Mouse (Mus musculus) frontal cortex, postnatal 36 days (tissue): ENCODE measurements at regions not wholly inside any gene's neighbourhood (a gene's known extent, or its start where the extent isn't known, plus 50 kb on each side); places are given as distances from the start of the nearest gene placed in this dataset.

ENCODE experiments used
- DNase-seq, 2 experiments: peaks; one replicate each; pipeline ENCODE4 v3.0.0; 2022; ENCODE audit warnings: low spot score in 2 of 2

DNA sequence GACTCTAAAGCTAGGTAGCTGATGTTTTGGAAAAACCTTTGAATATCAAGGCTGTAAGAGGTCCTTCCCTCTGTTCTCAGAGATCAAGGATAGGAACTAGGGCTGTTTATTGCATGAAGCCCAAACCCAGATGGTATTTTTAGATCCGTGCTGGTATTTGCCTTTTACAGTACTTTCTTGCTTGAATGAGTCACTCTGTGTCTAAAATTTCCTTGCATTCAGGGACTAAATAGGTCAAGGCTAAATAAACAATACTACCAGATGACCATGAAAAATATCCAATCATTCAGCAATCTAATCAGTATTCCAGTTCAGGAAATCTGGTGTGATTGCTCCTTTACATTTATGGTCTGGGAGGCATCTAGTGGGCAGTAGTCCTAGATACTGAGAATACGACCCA is 243.6 kb downstream of the Btg1 start:
- DNase-seq: no peak

DNA sequence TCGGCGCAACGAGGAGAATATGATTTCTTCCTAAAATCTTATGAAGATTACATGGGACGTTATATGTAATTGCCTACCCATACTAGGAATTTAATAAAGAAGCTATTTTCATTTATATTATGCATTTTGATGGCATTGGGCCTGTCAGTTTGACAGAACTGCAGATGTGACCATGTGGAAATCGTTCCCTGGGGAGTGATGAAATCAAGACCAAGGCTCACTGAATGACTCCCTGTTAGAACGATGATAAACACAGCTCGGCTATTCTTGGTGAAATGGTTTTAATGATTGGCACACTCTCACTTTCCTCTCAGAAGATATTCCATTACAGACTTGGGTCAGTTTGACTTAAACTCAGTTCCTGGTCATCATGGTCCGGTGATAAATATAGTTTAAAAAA is 246.4 kb downstream of the Btg1 start:
- DNase-seq: no peak

DNA sequence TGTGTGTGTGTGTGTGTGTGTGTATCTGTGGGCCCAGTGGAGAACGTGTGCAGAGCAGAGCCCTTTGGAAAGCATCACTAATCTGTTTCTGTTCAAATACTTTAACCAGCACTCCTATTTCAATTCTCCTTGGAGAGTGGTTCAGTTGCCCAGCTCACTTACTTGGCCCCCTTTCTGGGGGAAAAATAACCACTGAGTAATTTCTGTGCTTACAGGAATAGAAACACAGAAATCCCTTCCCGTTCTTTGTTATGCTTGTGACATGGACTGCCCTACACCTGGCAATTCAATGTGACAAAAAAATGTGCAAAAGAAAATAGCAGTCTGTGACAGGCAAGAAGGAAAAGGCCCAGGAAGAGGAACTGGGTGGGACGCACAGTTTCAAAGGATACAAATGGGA is 249.7 kb downstream of the Btg1 start:
- DNase-seq: no peak

DNA sequence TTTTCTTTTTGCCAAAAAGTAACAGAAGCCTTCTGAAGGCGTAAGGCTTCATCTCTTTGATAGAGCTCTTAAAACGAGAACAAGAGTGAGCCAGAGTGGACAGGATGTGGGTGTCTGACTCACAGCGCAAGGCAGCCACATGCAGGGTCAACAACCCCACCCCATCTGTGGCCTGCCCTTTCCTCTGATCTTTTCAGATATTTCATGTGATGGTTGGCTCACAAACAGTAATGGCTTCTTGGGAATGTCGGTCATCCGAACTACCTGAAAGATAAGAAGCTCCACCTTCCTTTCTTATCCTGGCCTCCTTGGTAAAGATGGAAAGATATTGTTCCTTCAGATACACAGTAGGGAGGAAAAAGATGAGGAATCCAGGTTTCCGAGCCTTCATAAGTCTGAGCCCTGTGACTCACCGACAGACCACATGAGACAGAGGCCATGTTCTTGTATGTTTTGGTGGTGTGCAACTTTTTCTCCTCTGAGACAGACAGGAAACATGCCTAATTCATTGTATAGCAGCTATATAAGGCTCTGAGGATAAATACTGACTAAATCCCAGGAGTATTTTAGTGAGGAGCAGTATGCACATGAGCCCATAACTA is 254.9 kb downstream of the Btg1 start:
- no peak for DNase-seq

DNA sequence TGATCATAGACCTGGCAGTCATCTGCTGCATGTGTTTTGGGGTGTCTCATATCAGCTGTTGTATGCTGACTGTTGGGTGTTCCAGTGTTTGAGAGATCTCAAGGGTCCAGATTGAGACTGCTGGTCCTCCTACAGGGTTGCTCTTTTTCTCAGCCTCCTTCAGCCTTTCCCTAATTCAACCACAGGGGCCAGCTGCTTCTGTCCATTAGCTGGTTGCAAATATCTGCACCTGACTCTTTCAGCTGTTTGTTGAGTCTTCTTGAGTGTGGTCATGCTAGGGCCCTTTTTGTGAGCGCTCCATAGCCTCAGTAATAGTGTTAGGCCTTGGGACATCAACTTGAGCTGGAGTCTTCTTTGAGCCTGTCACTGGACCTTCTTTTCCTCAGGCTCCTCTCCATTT is 257.8 kb downstream of the Btg1 start:
- DNase-seq: no peak

DNA sequence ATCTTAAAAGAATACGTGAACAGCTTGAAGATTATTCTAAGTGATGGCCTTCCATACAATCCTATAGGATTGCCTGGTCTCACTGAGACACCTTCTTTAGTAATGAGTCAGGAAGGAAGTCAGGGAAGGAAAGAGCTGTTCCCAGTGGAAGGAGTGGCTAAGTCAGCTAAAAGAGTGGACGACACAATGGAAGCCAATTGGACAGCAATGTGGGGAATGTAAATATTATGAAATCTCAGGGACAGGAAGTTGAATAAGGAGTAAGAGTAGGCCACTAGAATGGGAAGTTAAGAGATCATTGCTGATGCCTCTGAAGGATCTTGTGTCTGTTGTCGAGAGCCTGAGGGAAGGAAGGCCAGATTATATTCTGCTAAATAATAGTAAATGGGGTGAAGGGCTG is 258.9 kb downstream of the Btg1 start:
- no peak for DNase-seq

DNA sequence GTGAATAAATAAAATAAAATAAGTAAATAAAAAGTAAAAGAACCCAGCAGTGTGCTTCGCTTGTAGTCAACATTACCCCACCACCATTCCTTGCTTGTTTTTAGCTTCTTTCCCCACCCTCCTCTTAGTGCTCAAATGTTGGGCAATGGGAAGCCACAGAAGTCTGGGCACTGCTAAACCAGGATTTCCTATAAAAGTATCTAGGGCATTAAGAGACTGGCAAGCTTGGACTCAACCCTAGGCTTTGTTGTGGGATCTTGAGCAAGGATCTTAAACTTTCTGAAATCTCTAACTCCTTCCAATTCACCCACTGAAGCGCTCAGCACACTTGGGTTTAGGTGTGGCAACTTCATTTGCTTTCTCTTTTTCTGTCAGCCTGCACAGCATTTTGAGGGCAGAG is 262.6 kb downstream of the Btg1 start:
- no peak for DNase-seq

DNA sequence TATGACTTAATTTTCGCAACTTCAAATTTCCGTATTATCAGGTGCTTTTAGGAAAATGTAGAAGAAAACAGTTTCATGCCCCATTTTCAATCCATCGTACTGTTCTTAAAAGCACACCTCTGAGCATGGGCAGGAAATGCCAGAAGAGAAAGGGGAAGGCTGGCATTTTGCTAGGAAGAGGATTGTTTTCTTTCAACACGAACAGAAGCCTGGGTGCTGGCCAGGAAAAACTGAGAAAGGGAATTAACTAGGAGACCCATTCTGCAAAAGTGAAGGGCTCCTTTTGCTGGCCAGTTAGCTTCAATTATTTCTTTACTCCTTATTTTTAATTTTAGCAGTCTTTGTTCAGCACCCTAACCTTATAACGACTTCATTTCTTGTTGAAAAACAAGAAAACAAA is 264.0 kb downstream of the Btg1 start:
- DNase-seq: no peak

DNA sequence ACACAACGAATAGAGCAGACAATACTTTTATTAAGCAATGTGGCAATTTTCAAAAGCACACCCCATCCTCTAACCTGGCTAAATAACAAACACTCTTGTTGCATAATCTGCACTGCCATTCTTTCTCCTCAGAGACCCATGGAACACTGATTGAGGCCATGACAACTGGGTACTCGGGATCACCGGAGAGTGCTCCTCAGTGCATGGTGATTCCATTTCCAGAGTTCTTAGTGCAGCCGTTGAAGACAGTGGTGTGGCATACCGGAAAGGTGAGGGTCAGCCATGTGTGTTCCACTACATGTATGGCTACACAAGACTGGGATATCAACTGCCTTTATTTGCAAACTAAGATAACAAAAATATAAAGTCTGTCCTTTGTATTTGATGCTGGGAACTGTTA is 264.4 kb downstream of the Btg1 start:
- DNase-seq: no peak

DNA sequence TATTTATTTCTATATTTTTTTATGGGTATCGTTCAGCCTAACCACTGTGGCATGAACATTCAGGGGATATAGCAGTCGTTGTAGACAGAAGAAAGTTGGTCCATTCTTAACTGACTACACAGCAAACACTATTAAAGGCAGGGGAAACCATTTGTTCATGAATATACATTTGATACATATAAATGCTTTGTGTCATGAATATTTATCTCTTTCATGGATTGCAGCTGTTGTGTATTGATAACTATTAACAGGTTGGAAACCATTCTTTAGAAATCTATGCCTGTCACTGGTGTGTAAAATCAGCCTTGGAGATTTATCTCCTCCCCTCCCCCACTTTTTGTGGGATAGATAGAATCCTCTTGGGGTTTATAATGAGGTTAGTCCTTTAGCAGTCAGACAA is 264.9 kb downstream of the Btg1 start:
- DNase-seq: no peak

DNA sequence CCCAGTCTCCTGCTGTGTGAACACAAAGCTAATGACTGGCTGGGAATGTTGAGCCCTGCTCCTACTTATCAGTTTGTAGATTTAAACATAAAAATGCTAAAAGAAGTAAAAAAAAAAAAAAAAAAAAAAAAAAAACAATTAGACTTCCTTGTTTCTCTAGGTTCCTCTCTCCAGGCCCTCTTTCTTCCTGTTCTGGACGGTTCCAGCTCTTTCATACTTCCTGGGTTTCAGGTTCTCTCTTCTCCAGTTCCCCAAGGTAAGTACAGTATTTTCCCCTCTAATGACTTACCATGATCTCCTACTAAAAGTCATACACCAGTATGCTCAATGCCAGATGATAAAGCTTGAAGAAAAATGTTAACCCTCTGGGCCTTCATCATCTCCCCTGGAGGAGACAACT is 284.3 kb downstream of the Btg1 start:
- no peak for DNase-seq

DNA sequence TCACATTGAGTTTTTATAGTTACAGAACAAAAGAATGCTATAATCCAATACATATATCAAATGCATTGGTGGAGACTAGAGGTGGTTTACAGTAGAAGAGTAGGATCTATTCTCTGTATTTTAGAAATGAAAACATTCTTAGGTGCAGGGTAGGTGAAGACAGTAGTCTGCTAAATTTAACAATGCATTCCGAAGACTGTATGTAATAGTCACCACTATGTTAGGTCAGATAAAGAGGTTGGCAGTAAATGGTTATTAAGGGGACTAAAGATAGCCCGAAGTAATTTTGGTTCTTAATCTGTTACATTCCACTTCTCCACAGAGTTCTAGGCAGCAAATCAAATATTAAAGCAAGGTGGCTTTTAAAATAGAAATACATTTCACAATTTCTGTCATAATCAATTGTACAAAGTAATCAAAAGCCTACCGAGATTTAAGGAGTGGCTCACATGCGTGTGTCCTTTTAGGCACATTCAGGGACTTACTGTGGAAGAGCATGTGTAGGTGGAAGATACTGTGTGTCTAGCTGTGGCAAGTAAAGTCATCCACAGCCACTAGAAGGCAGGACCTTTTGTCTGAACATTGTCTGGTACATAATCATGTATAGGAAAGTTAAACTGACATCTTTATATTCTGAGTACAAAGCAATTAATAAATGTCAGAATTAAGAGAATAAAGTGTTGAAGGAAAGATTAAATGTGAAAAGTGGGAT is 288.4 kb downstream of the Btg1 start:
- no peak for DNase-seq

DNA sequence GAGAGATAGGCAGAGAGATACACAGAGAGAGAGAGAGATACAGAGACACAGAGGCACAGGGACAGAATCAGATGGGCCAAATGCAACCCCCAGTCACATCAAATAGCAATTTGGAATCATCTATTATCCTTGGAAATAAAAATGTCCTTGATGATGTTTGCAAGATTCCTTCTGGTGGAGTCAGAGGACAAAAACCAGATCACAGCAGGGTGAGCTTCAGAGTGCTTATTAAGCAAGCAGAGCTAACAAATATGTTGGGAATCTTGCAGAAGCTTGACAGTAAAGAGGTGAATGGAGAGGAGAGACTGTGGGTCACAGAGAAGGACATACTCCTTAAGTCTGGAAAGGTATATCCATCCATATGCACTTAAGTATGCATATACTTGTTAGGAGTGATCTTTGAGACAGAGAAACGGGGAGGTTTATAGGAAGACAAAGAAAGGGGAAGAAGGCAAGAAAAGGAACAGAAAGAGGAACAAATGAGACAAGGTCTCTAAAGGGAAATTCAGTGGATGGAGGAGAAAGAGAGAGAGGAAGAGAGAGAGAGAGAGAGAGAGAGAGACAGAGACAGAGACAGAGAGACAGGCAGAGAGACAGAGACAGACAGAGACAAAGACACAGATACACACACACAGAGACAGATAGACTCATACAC is 293.0 kb downstream of the Btg1 start:
- DNase-seq: no peak

DNA sequence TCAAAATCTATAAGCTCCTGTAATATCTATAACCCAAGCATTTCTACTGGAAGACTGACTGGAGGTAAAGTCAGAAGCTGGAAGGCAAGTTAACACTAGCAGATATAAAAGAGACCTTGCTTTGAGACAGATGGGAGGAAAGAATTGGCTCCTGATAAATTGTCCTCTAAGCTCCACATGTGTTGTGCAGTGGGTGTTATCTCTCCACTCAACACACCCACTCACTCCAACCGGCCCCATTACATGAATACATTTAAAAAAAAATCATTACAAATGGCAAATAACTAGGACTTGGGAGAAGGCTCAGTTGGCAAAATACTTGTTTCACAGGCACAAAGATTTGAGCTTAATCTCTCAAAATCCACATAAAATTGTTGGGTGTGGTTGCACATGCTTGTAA is 304.4 kb downstream of the Btg1 start:
- DNase-seq: peak in 1 of 2 experiments; percentile 7

DNA sequence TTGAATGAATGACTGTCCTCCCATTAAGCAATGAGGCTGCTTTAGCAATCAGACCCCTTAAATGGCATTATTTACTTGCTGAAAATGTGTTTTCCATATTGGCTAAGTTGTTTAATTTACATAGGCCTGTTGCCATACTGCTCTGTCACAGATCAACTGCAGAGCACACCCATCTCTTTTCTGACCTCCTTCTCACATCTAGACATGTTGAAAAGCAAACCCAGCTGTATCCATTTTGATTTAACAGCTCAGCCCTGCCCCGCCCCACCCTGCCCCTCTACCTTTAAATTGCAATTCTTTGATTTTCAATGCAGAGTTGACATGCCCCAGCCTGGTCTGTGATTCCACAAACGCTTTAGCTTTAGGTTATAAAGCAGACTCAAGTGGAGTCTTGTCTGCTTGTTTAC is 307.5 kb downstream of the Btg1 start:
- no peak for DNase-seq

DNA sequence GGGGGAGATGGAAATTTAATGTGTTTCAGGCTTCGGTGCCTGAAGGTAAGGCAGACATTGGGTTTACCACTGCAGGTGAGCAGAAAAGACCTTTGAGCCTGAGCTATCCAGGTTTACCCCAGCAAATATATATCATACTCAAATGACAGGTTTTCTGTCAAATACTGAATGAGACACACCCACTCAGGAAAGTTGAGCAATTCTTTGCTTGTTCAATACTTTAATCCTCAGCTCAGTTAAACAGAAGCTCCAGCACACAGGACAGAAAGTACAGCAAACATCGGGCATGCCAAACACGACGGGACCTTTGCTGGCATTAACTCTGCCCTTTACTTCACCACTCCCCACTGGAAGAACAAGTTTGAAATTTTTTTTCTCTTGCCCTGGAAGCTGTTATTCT is 307.9 kb downstream of the Btg1 start:
- DNase-seq: no peak

DNA sequence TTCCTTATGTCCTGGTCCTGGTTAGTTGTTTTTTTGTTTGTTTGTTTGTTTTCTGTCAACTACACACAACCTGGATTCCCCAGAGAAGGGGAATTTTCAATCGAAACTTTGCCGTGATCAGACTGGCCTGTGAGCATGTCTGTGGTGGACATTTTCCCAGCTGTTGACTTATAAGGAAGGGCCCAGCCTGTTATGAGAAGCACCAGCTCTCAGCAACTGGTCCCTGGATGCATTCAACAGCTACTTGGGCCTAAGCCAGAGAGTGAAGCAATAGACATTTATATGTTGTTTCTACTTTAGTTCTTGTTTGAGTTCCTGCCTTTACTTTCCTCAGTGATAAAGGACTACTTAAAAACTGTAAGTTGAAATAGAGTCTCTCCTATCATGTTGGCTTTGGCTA is 309.0 kb downstream of the Btg1 start:
- DNase-seq: no peak

DNA sequence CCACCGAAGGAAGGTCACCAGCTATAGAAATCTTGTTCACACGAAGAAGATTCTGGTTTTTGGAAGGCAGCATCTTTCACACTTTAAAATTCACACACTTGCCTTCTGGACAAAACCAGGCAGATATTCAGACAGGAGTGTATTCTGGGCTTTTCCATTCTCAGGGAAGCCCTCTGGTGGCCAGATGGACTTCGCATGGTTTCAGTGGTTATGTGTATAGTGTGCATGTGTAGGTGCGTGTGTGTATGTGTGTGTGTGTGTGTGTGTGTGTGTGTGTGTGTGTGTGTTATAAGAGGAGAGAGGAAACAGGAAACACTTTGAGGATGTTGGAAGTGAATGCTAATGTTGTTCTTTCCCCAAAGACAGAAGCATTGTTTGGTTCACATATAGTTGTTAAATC is 317.9 kb downstream of the Btg1 start:
- peak in 1 of 2 experiments; percentile 53 for DNase-seq

DNA sequence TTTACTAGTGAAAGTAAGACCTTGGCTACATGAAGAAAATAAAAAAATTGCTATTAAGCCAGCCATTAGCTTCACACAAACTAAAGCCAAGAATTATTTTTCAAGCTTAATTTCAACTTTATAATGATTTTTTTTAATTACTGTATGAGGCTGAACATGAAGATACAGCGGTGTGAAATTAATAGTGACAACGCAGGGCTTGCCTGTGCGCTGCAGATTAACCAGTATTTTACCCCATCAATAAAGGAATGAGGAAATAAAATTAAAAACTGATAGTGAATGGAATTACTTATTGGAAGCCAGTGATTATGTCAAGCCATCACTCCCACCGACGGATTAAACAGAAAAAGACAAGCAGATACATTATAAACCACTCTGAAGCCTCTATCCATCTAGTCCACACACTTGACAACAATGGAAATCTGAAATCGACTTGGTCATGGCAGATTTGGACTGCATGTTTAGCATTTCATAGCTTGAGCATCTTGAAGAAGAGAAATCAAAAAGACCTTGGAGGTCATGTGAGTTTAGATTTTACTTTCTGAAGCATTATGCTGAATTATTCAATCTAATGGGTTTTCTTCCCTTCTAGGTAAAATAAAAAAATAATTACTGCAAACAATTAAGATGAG is 324.2 kb downstream of the Btg1 start:
- no peak for DNase-seq

DNA sequence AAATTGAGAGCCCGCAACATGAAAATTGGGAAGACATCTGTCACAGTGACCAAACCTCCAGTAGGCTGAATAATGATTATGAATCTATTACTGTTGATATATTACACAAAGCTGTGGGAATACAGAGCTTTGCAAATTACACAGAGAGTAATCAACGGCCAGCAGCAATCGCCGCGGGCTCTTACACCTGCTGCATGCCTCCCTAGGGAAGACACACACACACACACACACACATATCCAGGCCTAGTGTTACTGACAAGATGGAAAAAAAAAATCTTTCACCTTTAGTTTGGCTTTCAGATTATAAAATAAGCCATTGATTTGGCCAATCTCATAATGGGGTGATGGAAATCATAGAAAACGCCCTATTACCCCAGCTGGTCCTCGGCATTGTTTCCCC is 327.4 kb downstream of the Btg1 start:
- DNase-seq: no peak

DNA sequence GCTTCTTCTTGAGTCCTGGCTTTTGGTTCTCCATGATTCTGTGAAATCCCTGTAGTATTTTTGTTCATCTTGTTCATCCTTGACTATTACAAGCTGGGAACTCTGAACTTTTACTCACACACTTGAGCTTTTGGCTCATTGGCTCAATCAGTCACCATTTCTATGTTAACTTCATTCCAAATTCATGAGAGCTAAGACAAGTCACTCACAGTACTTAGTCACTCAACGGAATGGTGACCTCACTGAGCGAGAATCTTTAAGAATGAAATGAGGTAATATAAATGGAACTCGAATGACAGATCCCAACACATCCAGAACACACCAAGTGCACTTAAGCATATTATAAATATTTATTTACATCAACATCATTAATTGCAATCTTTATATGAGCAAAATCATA is 331.2 kb downstream of the Btg1 start:
- DNase-seq: no peak

DNA sequence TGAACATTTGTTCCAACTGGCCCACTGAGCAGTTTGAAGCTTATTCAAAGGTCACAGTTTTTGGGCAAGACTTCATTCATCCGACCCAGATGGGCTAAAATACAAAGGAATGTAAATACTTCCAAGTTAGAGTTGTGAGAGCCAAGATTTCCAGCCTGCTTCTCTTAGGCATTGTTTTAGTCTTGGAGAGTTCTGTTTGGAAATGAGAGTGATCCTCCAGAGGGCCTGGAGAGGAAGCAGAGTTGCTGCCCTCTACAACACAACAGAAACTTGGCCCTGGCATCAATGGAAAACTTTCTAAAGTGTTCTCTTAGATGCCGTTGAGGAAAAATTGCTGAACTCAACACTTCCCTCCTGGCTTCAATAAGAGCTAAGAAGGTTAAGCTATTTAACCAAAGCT is 332.1 kb downstream of the Btg1 start:
- DNase-seq: no peak
